Mouse (Mus musculus): ENCODE measurements at regions not wholly inside any gene's neighbourhood (a gene's known extent, or its start where the extent isn't known, plus 50 kb on each side); places are given as distances from the start of the nearest gene placed in this dataset.

GRCm38 (mm10) chr10:96826234-96826788 is 209.5 kb downstream of the Btg1 start:
- TF ChIP-seq POLR2A (IDR thresholded peaks at IDR 0.05; ENCODE audit: low read depth, low read length) (no peak), CTCF (conservative IDR thresholded peaks at IDR 0.05; ENCODE audit: insufficient read depth, insufficient read length, low read depth, low read length) (no peak)

Measured in kidney, adult 2 months (tissue).